Mouse (Mus musculus): ENCODE results near the gene Crybg1. TPM values are rescaled to one million over a fixed set of nuclear protein-coding genes. Genes with fewer than 3 reads are reported as not detected.
"Not testable (repeated sequence)": the region's sequence is repeated elsewhere in the genome, so short reads cannot be mapped to it uniquely, and the experiment has no call there.

The Crybg1 gene
- total RNA-seq, 2 experiments from 2014 or later, result 3.0 to 4.3 TPM

GRCm38 (mm10) chr10:43977353-43977752, 171.3 kb downstream of the Crybg1 start:
- no peak for DNase-seq (ENCODE audit: low spot score in 2 of 2)

DNA sequence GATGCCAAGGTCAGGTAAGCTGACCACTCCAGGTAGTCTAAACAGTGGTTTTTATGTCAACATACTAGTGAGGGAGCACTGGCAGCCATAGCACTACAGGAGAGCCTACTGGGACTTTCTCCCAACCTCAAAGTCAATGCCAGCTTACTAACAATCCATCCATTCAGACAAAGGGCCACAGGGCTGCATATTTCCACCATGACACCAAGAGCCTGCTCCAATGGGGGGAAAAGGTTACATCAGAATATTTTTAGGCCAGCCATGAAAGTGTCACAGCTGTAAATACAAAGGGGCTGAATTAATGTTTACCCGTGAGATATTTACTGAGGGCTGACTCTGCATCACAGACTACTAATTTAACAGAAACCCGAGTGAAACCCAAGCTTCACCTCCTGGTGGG, 175.4 kb downstream of the Crybg1 start:
- no peak for DNase-seq (ENCODE audit: low spot score in 2 of 2)

- DNase-seq (ENCODE audit: low spot score in 2 of 2), result no peak
Observed at GRCm38 (mm10) chr10:43964943-43965342, 183.7 kb downstream of the Crybg1 start.

- DNase-seq (ENCODE audit: low spot score in 2 of 2), result peak in 1 of 2 experiments; percentile 26
Observed at GRCm38 (mm10) chr10:43953942-43954341, 194.7 kb downstream of the Crybg1 start.

GRCm38 (mm10) chr10:43945435-43945834, 203.2 kb downstream of the Crybg1 start:
- DNase-seq (ENCODE audit: low spot score in 2 of 2), result no peak

GRCm38 (mm10) chr10:43943736-43944135, 204.9 kb downstream of the Crybg1 start:
- no peak for DNase-seq (ENCODE audit: low spot score in 2 of 2)

DNA sequence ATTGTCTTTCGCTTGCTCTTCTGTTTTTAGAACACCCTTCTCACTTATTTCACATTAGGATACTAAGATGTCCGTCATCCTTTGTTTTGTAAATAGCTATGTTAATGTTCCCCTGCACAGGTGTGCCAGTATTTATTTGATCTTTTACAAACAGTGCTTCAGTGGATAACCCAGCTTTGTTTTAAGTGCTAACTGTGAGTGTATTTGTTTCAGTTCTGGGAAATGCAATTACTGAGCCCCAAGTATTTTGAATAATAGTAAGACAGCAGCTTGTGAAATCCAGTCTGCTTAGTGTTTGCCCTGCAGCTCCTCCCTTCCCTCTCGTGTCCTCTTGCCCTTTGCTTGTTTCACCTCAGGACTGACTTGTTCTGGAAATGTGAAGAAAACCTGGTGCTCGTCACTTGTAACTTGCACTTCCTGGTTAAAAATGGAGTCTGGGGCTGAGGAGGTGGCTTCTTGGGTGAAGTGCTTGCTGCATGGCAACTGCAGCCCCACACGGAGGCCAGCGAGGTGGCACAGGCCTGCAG, 209.5 kb downstream of the Crybg1 start:
- no peak for DNase-seq (ENCODE audit: low spot score in 2 of 2)

- DNase-seq (ENCODE audit: low spot score in 2 of 2), result no peak
Observed at GRCm38 (mm10) chr10:43928596-43928995, 220.1 kb downstream of the Crybg1 start.

DNA sequence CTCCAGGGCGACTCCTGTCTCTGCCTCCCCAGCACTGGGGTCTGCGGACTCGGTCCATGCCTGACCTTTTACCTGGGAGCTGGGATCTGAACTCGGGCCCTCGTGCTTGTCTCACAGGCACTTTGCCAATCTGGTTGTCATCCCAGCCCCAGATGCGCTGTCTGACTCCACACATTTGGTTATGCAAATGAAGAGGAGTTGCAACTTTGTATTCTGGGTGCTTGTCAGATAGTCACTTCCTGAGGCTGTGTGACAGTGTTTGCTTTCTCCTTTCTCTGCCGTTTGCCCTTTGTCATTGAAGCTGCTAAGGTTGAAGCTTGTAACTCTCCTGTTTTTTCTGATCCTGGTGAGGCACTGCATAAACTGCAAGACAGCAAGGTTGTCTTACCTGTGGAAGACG, 220.9 kb downstream of the Crybg1 start:
- no peak for DNase-seq (ENCODE audit: low spot score in 2 of 2)

GRCm38 (mm10) chr10:43925776-43926175, 222.9 kb downstream of the Crybg1 start:
- DNase-seq (ENCODE audit: low spot score in 2 of 2), result not testable (repeated sequence)

DNA sequence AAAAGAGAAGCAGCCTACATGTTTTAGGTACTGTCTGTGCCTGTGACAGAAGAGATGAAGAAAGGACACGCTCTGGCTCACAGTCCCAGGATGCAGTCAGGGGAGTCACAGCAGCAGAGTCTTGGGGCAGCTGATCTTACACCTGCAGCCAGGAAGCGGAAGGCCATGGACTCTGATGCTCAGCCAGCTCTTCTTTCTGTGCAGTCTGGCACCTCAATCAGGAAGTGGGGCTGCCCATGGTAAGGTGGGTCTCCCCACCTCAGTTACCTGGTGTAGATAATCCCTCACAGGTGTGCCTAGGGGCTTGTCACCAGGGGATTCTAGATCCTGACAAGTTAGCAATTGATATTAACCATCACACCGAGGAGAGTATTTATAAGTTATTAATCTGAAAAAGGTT, 225.6 kb downstream of the Crybg1 start:
- no peak for DNase-seq (ENCODE audit: low spot score in 2 of 2)

- peak; percentile 58 to 69 for DNase-seq (ENCODE audit: low spot score in 2 of 2)
Observed at GRCm38 (mm10) chr10:43918696-43919608, 229.7 kb downstream of the Crybg1 start.

- no peak for DNase-seq (ENCODE audit: low spot score in 2 of 2)
Observed at GRCm38 (mm10) chr10:43916737-43917136, 231.9 kb downstream of the Crybg1 start.

GRCm38 (mm10) chr10:43916181-43916580, 232.5 kb downstream of the Crybg1 start:
- DNase-seq (ENCODE audit: low spot score in 2 of 2), result no peak

DNA sequence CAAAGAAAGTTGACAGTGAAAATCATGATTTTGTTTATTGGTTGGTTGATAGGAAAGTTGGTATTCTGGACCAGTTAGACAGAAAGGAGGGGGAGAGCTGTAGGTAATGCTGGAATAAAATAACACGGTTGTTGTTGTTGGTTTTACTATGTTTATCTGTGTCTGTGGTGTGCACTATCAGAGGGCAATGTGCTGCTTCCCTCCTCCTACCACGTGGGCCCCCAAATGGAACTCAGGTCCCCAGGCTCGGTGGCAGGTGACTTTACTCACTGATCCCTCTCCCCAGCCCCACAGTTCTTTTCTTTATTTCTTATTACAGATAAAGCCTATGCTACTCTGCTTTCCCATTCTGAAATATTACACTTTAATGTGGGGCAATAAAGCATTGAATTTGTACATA, 236.4 kb downstream of the Crybg1 start:
- no peak for DNase-seq (ENCODE audit: low spot score in 2 of 2)

GRCm38 (mm10) chr10:43910873-43911142, 237.8 kb downstream of the Crybg1 start:
- DNase-seq (ENCODE audit: low spot score in 2 of 2), result no peak

GRCm38 (mm10) chr10:43910032-43910872, 238.4 kb downstream of the Crybg1 start:
- DNase-seq (ENCODE audit: low spot score in 2 of 2), result no peak

DNA sequence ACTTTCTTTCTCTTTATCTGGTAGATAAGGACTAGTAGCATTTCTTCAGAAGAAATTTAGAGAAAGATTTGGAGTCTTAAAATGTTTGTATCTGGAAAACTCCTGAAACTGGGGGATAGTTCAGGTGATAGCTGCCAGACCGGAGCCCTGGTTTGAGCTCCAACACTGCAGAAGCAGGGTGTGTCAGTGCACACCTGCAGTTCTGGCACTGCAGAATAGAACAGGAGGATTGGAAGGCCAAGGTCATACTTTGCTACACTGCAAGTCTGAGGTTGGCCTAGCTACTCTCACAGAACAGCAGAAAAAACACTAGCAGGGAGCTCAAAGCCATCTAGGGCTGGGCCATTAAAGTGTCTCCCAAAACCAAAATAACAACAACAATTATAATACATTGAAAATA, 244.1 kb downstream of the Crybg1 start:
- DNase-seq (ENCODE audit: low spot score in 2 of 2), result no peak

GRCm38 (mm10) chr10:43901578-43902194, 247.0 kb downstream of the Crybg1 start, which contains the start of the genes Qrsl1 and Rtn4ip1:
Gene Qrsl1, minus strand, starts transcription at chr10:43901745.
Gene Rtn4ip1, plus strand, starts transcription at chr10:43901807.
- peak; percentile 86 to 92 for DNase-seq (ENCODE audit: low spot score in 2 of 2)

GRCm38 (mm10) chr10:43900883-43901570, 247.6 kb downstream of the Crybg1 start:
- DNase-seq (ENCODE audit: low spot score in 2 of 2), result no peak
